Mouse (Mus musculus): ENCODE results near the gene Rmi2.

DNA sequence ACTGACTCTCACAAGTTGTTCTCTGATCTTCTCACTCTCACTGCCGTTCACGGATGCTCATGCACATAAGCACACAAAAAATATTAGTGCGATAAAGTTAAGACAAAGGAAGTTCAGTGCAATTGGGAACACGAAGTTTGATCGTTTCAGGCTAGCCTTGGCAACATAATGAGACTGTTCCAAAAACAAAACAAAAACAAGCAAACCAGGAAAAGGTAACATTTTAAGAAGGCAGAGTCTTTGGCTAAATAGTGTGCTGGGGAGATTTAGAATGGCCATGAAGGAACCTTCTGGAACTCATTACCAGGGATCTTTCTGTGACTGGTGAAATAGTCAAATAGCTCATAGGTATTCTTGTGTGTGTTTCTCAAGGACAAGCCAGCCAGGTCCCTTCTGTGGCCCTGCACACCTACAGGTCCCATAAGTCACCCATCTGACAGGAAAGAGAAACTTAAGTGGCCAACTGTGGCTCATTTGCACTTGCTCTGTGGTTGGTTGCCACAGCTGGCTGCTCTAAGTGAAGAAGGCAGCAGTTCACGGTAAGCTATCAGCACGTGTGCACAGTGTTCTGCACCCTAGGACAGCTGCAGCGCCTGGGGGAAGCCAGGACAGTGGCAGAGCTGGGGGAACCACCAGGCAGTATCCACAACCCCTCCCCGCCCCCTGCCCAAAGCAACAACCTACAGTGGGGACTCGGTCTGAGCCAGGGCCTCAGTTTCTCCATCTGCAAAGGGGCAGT, 28.9 kb upstream of the Rmi2 start, which contains the start of gene Prm1:
- TF ChIP-seq POLR2A (IDR thresholded peaks at IDR 0.05; ENCODE audit: insufficient read depth, low read length): no peak
- TF ChIP-seq CTCF (IDR thresholded peaks at IDR 0.05; ENCODE audit: low read depth, low read length): no peak
- TF ChIP-seq EP300 (IDR thresholded peaks at IDR 0.05; ENCODE audit: insufficient read depth, low read depth, low read length): no peak
